Mouse (Mus musculus): ENCODE data around the gene Rnf126. TPM values are rescaled to one million over a fixed set of nuclear protein-coding genes. Genes with fewer than 3 reads are reported as not detected.
A peak's percentile ranks its signal among the peaks of the same experiment; 100 is the strongest.

Rnf126 gene
- polyA plus RNA-seq, 1 experiment from 2014 or later: 119 TPM

GRCm38 (mm10) chr10:79783920-79784800 is 17.4 kb upstream of the Rnf126 start:
- WGBS: 45% methylated on average over 27 of the region's 27 CpGs
- no peak overlapping the region for H3K4me3 ChIP-seq (ENCODE audit: low read depth, low read length)
- no peak overlapping the region for H3K9ac ChIP-seq (ENCODE audit: low read depth, low read length)
- ATAC-seq (replicated peaks; ENCODE audit: low FRiP score) (no peak), DNase-seq (ENCODE audit: low spot score) (no peak)
- H3K36me3 ChIP-seq (ENCODE audit: control insufficient read depth, insufficient read depth, low read length): no peaks in the 10 kb centered on the region
- H3K4me2 ChIP-seq: no peak overlapping the region
- H3K4me1 ChIP-seq (replicated peaks; ENCODE audit: control insufficient read depth, insufficient read depth, low read length): peaks cover 13% of the 10 kb centered on the region
- no peak overlapping the region for H3K27ac ChIP-seq (ENCODE audit: low read depth, low read length)
- H3K9me3 ChIP-seq (ENCODE audit: control insufficient read depth, low read length): no peaks in the 10 kb centered on the region
- peaks cover 19% of the 10 kb centered on the region for H3K27me3 ChIP-seq (replicated peaks; ENCODE audit: control insufficient read depth, insufficient read depth, low read length)

GRCm38 (mm10) chr10:79783050-79783449 is 16.3 kb upstream of the Rnf126 start:
- Histone ChIP-seq H3K9ac (ENCODE audit: low read depth, low read length) (no peak overlapping the region), H3K27ac (ENCODE audit: low read depth, low read length) (no peak overlapping the region), H3K4me1 (replicated peaks; ENCODE audit: control insufficient read depth, insufficient read depth, low read length) (peaks cover 7% of the 10 kb centered on the region), H3K9me3 (ENCODE audit: control insufficient read depth, low read length) (no peaks in the 10 kb centered on the region), H3K27me3 (replicated peaks; ENCODE audit: control insufficient read depth, insufficient read depth, low read length) (peaks cover 30% of the 10 kb centered on the region), H3K4me2 (no peak overlapping the region), H3K36me3 (ENCODE audit: control insufficient read depth, insufficient read depth, low read length) (no peaks in the 10 kb centered on the region), H3K4me3 (ENCODE audit: low read depth, low read length) (no peak overlapping the region)
- WGBS: 62% methylated on average over 7 of the region's 7 CpGs
- no peak for DNase-seq (ENCODE audit: low spot score)
- no peak for ATAC-seq (replicated peaks; ENCODE audit: low FRiP score)

GRCm38 (mm10) chr10:79781956-79782355 is 15.2 kb upstream of the Rnf126 start:
- DNase-seq (ENCODE audit: low spot score): no peak
- peaks cover 17% of the 10 kb centered on the region for H3K4me1 ChIP-seq (replicated peaks; ENCODE audit: control insufficient read depth, insufficient read depth, low read length)
- H3K36me3 ChIP-seq (ENCODE audit: control insufficient read depth, insufficient read depth, low read length): no peaks in the 10 kb centered on the region
- no peak for ATAC-seq (replicated peaks; ENCODE audit: low FRiP score)
- H3K4me3 ChIP-seq (ENCODE audit: low read depth, low read length): no peak overlapping the region
- H3K9me3 ChIP-seq (ENCODE audit: control insufficient read depth, low read length): no peaks in the 10 kb centered on the region
- H3K27me3 ChIP-seq (replicated peaks; ENCODE audit: control insufficient read depth, insufficient read depth, low read length): peaks cover 41% of the 10 kb centered on the region
- 0 out of 2 replicates have a peak overlapping the region, but pooled peaks have one; percentile 5 for H3K4me2 ChIP-seq
- no peak overlapping the region for H3K9ac ChIP-seq (ENCODE audit: low read depth, low read length)
- no peak overlapping the region for H3K27ac ChIP-seq (ENCODE audit: low read depth, low read length)
- 67% methylated on average over 5 of the region's 5 CpGs for WGBS

DNA sequence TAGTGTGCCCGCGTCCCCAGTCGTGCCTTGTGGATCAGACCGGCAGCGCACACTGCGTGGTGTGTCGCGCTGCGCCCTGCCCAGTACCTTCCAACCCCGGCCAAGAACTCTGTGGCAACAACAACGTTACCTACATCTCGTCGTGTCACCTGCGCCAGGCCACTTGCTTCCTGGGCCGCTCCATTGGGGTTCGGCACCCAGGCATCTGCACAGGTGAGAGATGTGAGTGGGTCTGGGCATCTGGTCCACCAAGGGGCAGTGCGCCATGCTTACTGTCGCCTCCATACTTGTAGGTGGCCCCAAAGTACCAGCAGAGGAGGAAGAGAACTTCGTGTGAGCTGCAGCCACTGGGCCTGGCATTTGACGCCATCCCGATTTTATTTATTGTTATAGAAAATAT is 14.4 kb upstream of the Rnf126 start:
- peaks cover 20% of the 10 kb centered on the region for H3K4me1 ChIP-seq (replicated peaks; ENCODE audit: control insufficient read depth, insufficient read depth, low read length)
- ATAC-seq (replicated peaks; ENCODE audit: low FRiP score): no peak
- H3K9ac ChIP-seq (ENCODE audit: low read depth, low read length): no peak overlapping the region
- H3K36me3 ChIP-seq (ENCODE audit: control insufficient read depth, insufficient read depth, low read length): no peaks in the 10 kb centered on the region
- H3K4me3 ChIP-seq (ENCODE audit: low read depth, low read length): peak overlapping the region; percentile 46
- H3K9me3 ChIP-seq (ENCODE audit: control insufficient read depth, low read length): no peaks in the 10 kb centered on the region
- H3K4me2 ChIP-seq: peak overlapping the region; percentile 85
- no peak overlapping the region for H3K27ac ChIP-seq (ENCODE audit: low read depth, low read length)
- peaks cover 49% of the 10 kb centered on the region for H3K27me3 ChIP-seq (replicated peaks; ENCODE audit: control insufficient read depth, insufficient read depth, low read length)
- WGBS: 31% methylated on average over 21 of the region's 21 CpGs
- no peak for DNase-seq (ENCODE audit: low spot score)

- H3K9ac ChIP-seq (ENCODE audit: low read depth, low read length): no peak overlapping the region
- no peaks in the 10 kb centered on the region for H3K9me3 ChIP-seq (ENCODE audit: control insufficient read depth, low read length)
- H3K27ac ChIP-seq (ENCODE audit: low read depth, low read length): no peak overlapping the region
- DNase-seq (ENCODE audit: low spot score) (no peak), ATAC-seq (replicated peaks; ENCODE audit: low FRiP score) (no peak)
- WGBS: 2% methylated on average over 13 of the region's 13 CpGs
- H3K4me1 ChIP-seq (replicated peaks; ENCODE audit: control insufficient read depth, insufficient read depth, low read length): peaks cover 20% of the 10 kb centered on the region
- H3K4me2 ChIP-seq: peak overlapping the region; percentile 85
- peaks cover 49% of the 10 kb centered on the region for H3K27me3 ChIP-seq (replicated peaks; ENCODE audit: control insufficient read depth, insufficient read depth, low read length)
- H3K36me3 ChIP-seq (ENCODE audit: control insufficient read depth, insufficient read depth, low read length): no peaks in the 10 kb centered on the region
- peak overlapping the region; percentile 46 for H3K4me3 ChIP-seq (ENCODE audit: low read depth, low read length)
These were observed 13.9 kb upstream of the Rnf126 start for GRCm38 (mm10) chr10:79780664-79781015.

- Histone ChIP-seq H3K4me1 (replicated peaks; ENCODE audit: control insufficient read depth, insufficient read depth, low read length) (peaks cover 20% of the 10 kb centered on the region), H3K9ac (ENCODE audit: low read depth, low read length) (no peak overlapping the region), H3K27ac (ENCODE audit: low read depth, low read length) (no peak overlapping the region), H3K4me3 (ENCODE audit: low read depth, low read length) (peak overlapping the region; percentile 46), H3K4me2 (peak overlapping the region; percentile 85), H3K9me3 (ENCODE audit: control insufficient read depth, low read length) (no peaks in the 10 kb centered on the region), H3K27me3 (replicated peaks; ENCODE audit: control insufficient read depth, insufficient read depth, low read length) (peaks cover 49% of the 10 kb centered on the region), H3K36me3 (ENCODE audit: control insufficient read depth, insufficient read depth, low read length) (no peaks in the 10 kb centered on the region)
- ATAC-seq (replicated peaks; ENCODE audit: low FRiP score) (peak; percentile 88), DNase-seq (ENCODE audit: low spot score) (peak; percentile 98)
- 2% methylated on average over 54 of the region's 55 CpGs for WGBS
These were observed 13.3 kb upstream of the Rnf126 start for GRCm38 (mm10) chr10:79779784-79780663.

- Histone ChIP-seq H3K36me3 (ENCODE audit: control insufficient read depth, insufficient read depth, low read length) (no peaks in the 10 kb centered on the region), H3K27ac (ENCODE audit: low read depth, low read length) (no peak overlapping the region), H3K9ac (ENCODE audit: low read depth, low read length) (no peak overlapping the region), H3K9me3 (ENCODE audit: control insufficient read depth, low read length) (0 out of 2 replicates have a peak, but pooled peaks cover 2% of the 10 kb centered on the region), H3K4me1 (replicated peaks; ENCODE audit: control insufficient read depth, insufficient read depth, low read length) (peaks cover 20% of the 10 kb centered on the region), H3K4me2 (no peak overlapping the region; the same call in 1 of the 2 replicates), H3K27me3 (replicated peaks; ENCODE audit: control insufficient read depth, insufficient read depth, low read length) (peaks cover 42% of the 10 kb centered on the region), H3K4me3 (ENCODE audit: low read depth, low read length) (no peak overlapping the region)
- DNase-seq (ENCODE audit: low spot score) (no peak), ATAC-seq (replicated peaks; ENCODE audit: low FRiP score) (no peak)
- 32% methylated on average over 2 of the region's 2 CpGs for WGBS
These were observed 12.4 kb upstream of the Rnf126 start for GRCm38 (mm10) chr10:79779193-79779592.

DNA sequence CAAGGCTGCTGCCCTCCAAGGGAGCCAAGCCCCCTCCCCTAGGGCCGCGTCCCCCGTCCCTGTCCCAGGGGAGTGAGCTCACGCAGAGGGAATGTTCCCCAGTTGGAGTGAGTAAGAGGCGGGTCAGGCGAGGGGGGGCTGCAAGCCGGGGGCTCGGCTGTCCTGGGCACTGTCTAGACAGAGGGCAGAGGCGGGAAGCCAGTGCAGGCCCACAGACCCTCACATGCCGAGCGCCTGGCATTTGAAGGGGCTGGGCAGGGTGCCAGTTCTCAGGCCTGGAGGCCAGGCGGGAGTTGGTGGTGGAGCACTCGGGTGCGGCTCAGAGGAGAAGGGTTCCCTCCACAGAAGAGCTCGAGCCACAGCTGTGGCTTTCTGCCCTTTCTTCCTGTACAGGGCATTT is 11.3 kb upstream of the Rnf126 start:
- Histone ChIP-seq H3K9ac (ENCODE audit: low read depth, low read length) (no peak overlapping the region; the same call in 1 of the 2 replicates), H3K9me3 (ENCODE audit: control insufficient read depth, low read length) (0 out of 2 replicates have a peak, but pooled peaks cover 2% of the 10 kb centered on the region), H3K36me3 (ENCODE audit: control insufficient read depth, insufficient read depth, low read length) (no peaks in the 10 kb centered on the region), H3K4me1 (replicated peaks; ENCODE audit: control insufficient read depth, insufficient read depth, low read length) (peaks cover 20% of the 10 kb centered on the region), H3K27me3 (replicated peaks; ENCODE audit: control insufficient read depth, insufficient read depth, low read length) (peaks cover 41% of the 10 kb centered on the region), H3K4me3 (ENCODE audit: low read depth, low read length) (peak overlapping the region; percentile 19; the same call in 1 of the 2 replicates), H3K27ac (ENCODE audit: low read depth, low read length) (no peak overlapping the region), H3K4me2 (no peak overlapping the region; the same call in 1 of the 2 replicates)
- no peak for DNase-seq (ENCODE audit: low spot score)
- no peak for ATAC-seq (replicated peaks; ENCODE audit: low FRiP score)
- 25% methylated on average over 15 of the region's 15 CpGs for WGBS

Measured in liver, embryonic 11.5 days (tissue).